ENCODE assay signal across 9 mouse cellular contexts in genomic region chr9:108189488-108189786, GRCm38 (mm10). TPM values are rescaled to one million over a fixed set of nuclear protein-coding genes. Genes with fewer than 3 reads are reported as not detected.
A peak's percentile ranks its signal among the peaks of the same experiment; 100 is the strongest.
DNase-seq lines count a peak whose midpoint lies in the region; ATAC-seq and TF ChIP-seq lines count a peak whose summit lies in the region.
"Had no signal": no experiment of that assay in that cellular context is flagged by ENCODE, and none has a peak within 500 bp of the region (broad histone marks: within the 10 kb centered on the region; RNA-seq: fewer than 3 reads in every experiment).

No protein-coding gene starts in this region.

- no peak for TF ChIP-seq CTCF in heart, adult 2 months (IDR thresholded peaks at IDR 0.05)
- no peak for TF ChIP-seq CTCF in lung, postnatal 0 days (IDR thresholded peaks at IDR 0.05)

- in situ Hi-C loops in ES-E14 (cut with MboI; ENCODE audit: low sequenced_read_pairs in 2 of 2, unreplicated experiment in 2 of 2): no loop called here

- no peaks in the 10 kb centered on the region for H3K79me2 ChIP-seq in heart, adult 2 months (replicated peaks; ENCODE audit: control insufficient read depth, insufficient read depth, low read length)

- DNase-seq in heart, adult 2 months: no peak
- no peak for DNase-seq in heart, adult 18-20 months
- DNase-seq in ES-E14 (ENCODE audit: low read depth, low spot score): no peak
- no peak for DNase-seq in hindbrain, embryonic 11.5 days (ENCODE audit: low spot score)
- no peak for DNase-seq in midbrain, embryonic 11.5 days (ENCODE audit: low spot score, missing footprints)
- no peak for DNase-seq in spleen, adult 18-20 months
- no peak for DNase-seq in urinary bladder, adult 2 months (ENCODE audit: low spot score)
- DNase-seq in lung, postnatal 0 days (ENCODE audit: low spot score): no peak

- 45% methylated on average over 5 of the region's 5 CpGs for WGBS in heart, adult 2 months
- WGBS in hindbrain, embryonic 11.5 days: 30% methylated on average over 5 of the region's 5 CpGs
- WGBS in midbrain, embryonic 11.5 days: 37% methylated on average over 5 of the region's 5 CpGs
- WGBS in lung, postnatal 0 days: 37% methylated on average over 5 of the region's 5 CpGs

- no peak for ATAC-seq in hindbrain, embryonic 11.5 days (ENCODE audit: low FRiP score)
- no peak for ATAC-seq in midbrain, embryonic 11.5 days (ENCODE audit: low FRiP score)
- no peak for ATAC-seq in lung, postnatal 0 days

- H3K4me3 ChIP-seq in heart, adult 2 months: peak overlapping the region; percentile 52; the same call in 1 of the 2 replicates
- peak overlapping the region; percentile 48 to 72; a peak in 2 of 4 replicates for H3K4me3 ChIP-seq in ES-E14 (ENCODE audit: insufficient read depth in 1 of 2, low read depth in 1 of 2, low read length in 2 of 2, poor library complexity in 1 of 2, severe bottlenecking in 1 of 2)
- H3K4me3 ChIP-seq in hindbrain, embryonic 11.5 days (ENCODE audit: low read depth, low read length): peak overlapping the region; percentile 74
- H3K4me3 ChIP-seq in midbrain, embryonic 11.5 days (ENCODE audit: low read depth, low read length): peak overlapping the region; percentile 78
- H3K4me3 ChIP-seq in lung, postnatal 0 days (ENCODE audit: low read depth, low read length): no peak overlapping the region

- no peaks in the 10 kb centered on the region for H3K4me1 ChIP-seq in heart, adult 2 months (ENCODE audit: control insufficient read depth, insufficient read depth, low read length)
- H3K4me1 ChIP-seq in ES-E14 (ENCODE audit: control insufficient read depth in 2 of 2, insufficient read depth in 2 of 2, low read length in 2 of 2, poor library complexity in 1 of 2): no peaks in the 10 kb centered on the region
- no peaks in the 10 kb centered on the region for H3K4me1 ChIP-seq in hindbrain, embryonic 11.5 days (replicated peaks; ENCODE audit: control insufficient read depth, insufficient read depth, low read length)
- peaks cover 8% of the 10 kb centered on the region for H3K4me1 ChIP-seq in midbrain, embryonic 11.5 days (ENCODE audit: control insufficient read depth, insufficient read depth, low read length)
- 0 out of 2 replicates have a peak, but pooled peaks cover 3% of the 10 kb centered on the region for H3K4me1 ChIP-seq in lung, postnatal 0 days (ENCODE audit: insufficient read depth, low read depth, low read length)

- intact Hi-C loops in heart, adult 2 months (cut with DNase I): no loop called here

- no peaks in the 10 kb centered on the region for H3K36me3 ChIP-seq in heart, adult 2 months (ENCODE audit: control insufficient read depth, insufficient read depth, low read length)
- no peaks in the 10 kb centered on the region for H3K36me3 ChIP-seq in ES-E14 (ENCODE audit: control insufficient read depth, insufficient read depth, low read length, poor library complexity, severe bottlenecking)
- no peaks in the 10 kb centered on the region for H3K36me3 ChIP-seq in hindbrain, embryonic 11.5 days (ENCODE audit: control insufficient read depth, insufficient read depth, low read length)
- no peaks in the 10 kb centered on the region for H3K36me3 ChIP-seq in midbrain, embryonic 11.5 days (ENCODE audit: control insufficient read depth, insufficient read depth, low read length)
- H3K36me3 ChIP-seq in lung, postnatal 0 days (ENCODE audit: insufficient read depth, low read length): no peaks in the 10 kb centered on the region

- peaks cover 6% of the 10 kb centered on the region; the same call in 1 of the 2 replicates for H3K27me3 ChIP-seq in heart, adult 2 months (ENCODE audit: control insufficient read depth, insufficient read depth, low read length)
- no peaks in the 10 kb centered on the region for H3K27me3 ChIP-seq in hindbrain, embryonic 11.5 days (ENCODE audit: control insufficient read depth, insufficient read depth, low read length)
- H3K27me3 ChIP-seq in midbrain, embryonic 11.5 days (ENCODE audit: control insufficient read depth, insufficient read depth, low read length): no peaks in the 10 kb centered on the region
- peaks cover 15% of the 10 kb centered on the region; the same call in 1 of the 2 replicates for H3K27me3 ChIP-seq in lung, postnatal 0 days (replicated peaks; ENCODE audit: insufficient read depth, low read length)

- no peak overlapping the region for H3K9ac ChIP-seq in heart, adult 2 months (ENCODE audit: low read depth, low read length)
- no peak overlapping the region for H3K9ac ChIP-seq in ES-E14 (ENCODE audit: insufficient read depth, low read depth, low read length, poor library complexity, severe bottlenecking)
- peak overlapping the region; percentile 81 for H3K9ac ChIP-seq in hindbrain, embryonic 11.5 days (ENCODE audit: low read depth, low read length)
- peak overlapping the region; percentile 81 for H3K9ac ChIP-seq in midbrain, embryonic 11.5 days (ENCODE audit: low read length)
- H3K9ac ChIP-seq in lung, postnatal 0 days (replicated peaks; ENCODE audit: low read depth): no peak overlapping the region

- no peak for TF ChIP-seq EP300 in heart, adult 2 months (IDR thresholded peaks at IDR 0.05; ENCODE audit: insufficient read depth, low read depth, low read length)
- no peak for TF ChIP-seq EP300 in lung, postnatal 0 days (IDR thresholded peaks at IDR 0.05)

- H3K9me3 ChIP-seq in ES-E14 (ENCODE audit: control insufficient read depth, insufficient read depth, low read depth, low read length): no peaks in the 10 kb centered on the region
- no peaks in the 10 kb centered on the region for H3K9me3 ChIP-seq in hindbrain, embryonic 11.5 days (ENCODE audit: control insufficient read depth, low read length)
- no peaks in the 10 kb centered on the region for H3K9me3 ChIP-seq in midbrain, embryonic 11.5 days (ENCODE audit: control insufficient read depth, low read length)
- no peaks in the 10 kb centered on the region for H3K9me3 ChIP-seq in lung, postnatal 0 days (ENCODE audit: low read length)

- no peak overlapping the region for H3K27ac ChIP-seq in heart, adult 2 months
- H3K27ac ChIP-seq in ES-E14 (ENCODE audit: insufficient read depth, low read depth, low read length, poor library complexity, severe bottlenecking): no peak overlapping the region
- H3K27ac ChIP-seq in hindbrain, embryonic 11.5 days (ENCODE audit: low read depth, low read length): peak overlapping the region; percentile 65; the same call in 1 of the 2 replicates
- H3K27ac ChIP-seq in midbrain, embryonic 11.5 days (ENCODE audit: low read depth, low read length): no peak overlapping the region
- no peak overlapping the region for H3K27ac ChIP-seq in lung, postnatal 0 days (ENCODE audit: low read length)
- H3K27ac ChIP-seq: macrophage had no signal

- peak overlapping the region; percentile 79 for H3K4me2 ChIP-seq in hindbrain, embryonic 11.5 days (replicated peaks; ENCODE audit: low read depth, low read length)
- H3K4me2 ChIP-seq in midbrain, embryonic 11.5 days: peak overlapping the region; percentile 87
- no peak overlapping the region for H3K4me2 ChIP-seq in lung, postnatal 0 days (replicated peaks; ENCODE audit: low read depth, low read length)

- TF ChIP-seq POLR2A in heart, adult 2 months (IDR thresholded peaks at IDR 0.05; ENCODE audit: insufficient read depth, low read depth, low read length): no peak

TF ChIP-seq in ES-E14, 5 proteins besides CTCF, POLR2A, EP300 and RAD21:
- TF ChIP-seq MAFK (IDR thresholded peaks at IDR 0.05; ENCODE audit: insufficient read depth, low read depth, low read length): no peak
TF ChIP-seq in ES-E14: peak in this region for 0.

RNA-seq across cellular contexts. Expression of gene Bsn, which starts 0.7 kb away (rescaled TPM):
- total RNA-seq in heart, adult 2 months (2021): under 1 TPM; 0.03 to 0.05 TPM
- 0.06 and 0.10 TPM in 2 replicates for polyA plus RNA-seq in heart, adult 2 months (2012; rRNA removed)
- total RNA-seq in heart, adult 18-20 months (2021): under 1 TPM; 0.02 to 0.08 TPM
- total RNA-seq in ES-E14 (2012; rRNA removed): 0.45 and 0.58 TPM in 2 replicates
- 3.9 and 4.4 TPM in 2 replicates for polyA plus RNA-seq in hindbrain, embryonic 11.5 days (2014; fragmentation: Nextera tagmentation; extraction: Ambion mirVana)
- 2.4 TPM in 2 replicates for polyA plus RNA-seq in midbrain, embryonic 11.5 days (2014; fragmentation: Nextera tagmentation; extraction: Ambion mirVana)
- 0.41 and 0.44 TPM in 2 replicates for polyA plus RNA-seq in urinary bladder, adult 2 months (2012; rRNA removed)
- polyA plus RNA-seq in lung, postnatal 0 days (2015; fragmentation: Nextera tagmentation; extraction: Ambion mirVana): 0.06 and 0.12 TPM in 2 replicates

Comparison
In these comparisons a context has a peak if more than half of its experiments do, and no peak if none do; other contexts are left out.
1. H3K9ac ChIP-seq: peak in hindbrain, embryonic 11.5 days (single experiment) and midbrain, embryonic 11.5 days (single experiment); none in heart, adult 2 months (single experiment), ES-E14 (single experiment) and lung, postnatal 0 days (single experiment).